Mouse (Mus musculus) olfactory bulb, adult 2 months (tissue): Measurements from ENCODE around the gene Sbf2.

Source experiments
- CTCF ChIP-seq: fragments of 200-500 bp; IDR thresholded peaks from 2 replicates; pipeline ENCODE4 v1.5.1; 2012; ENCODE audit warnings: low read depth, mild to moderate bottlenecking, low read length, moderate library complexity; ENCODE audit not compliant: insufficient read depth
- POLR2A ChIP-seq: fragments of 200-500 bp; IDR thresholded peaks from 2 replicates; pipeline ENCODE4 v1.6.1; 2012; ENCODE audit warnings: mild to moderate bottlenecking, low read depth, low read length, moderate library complexity; ENCODE audit not compliant: insufficient read depth

- no peak for TF ChIP-seq CTCF
- TF ChIP-seq POLR2A = no peak
These were observed 227.2 kb downstream of the Sbf2 start for GRCm38 (mm10) chr7:110387565-110387964.
